Mouse (Mus musculus) lung, postnatal 0 days (tissue): ENCODE measurements at regions not wholly inside any gene's neighbourhood (a gene's known extent, or its start where the extent isn't known, plus 50 kb on each side); places are given as distances from the start of the nearest gene placed in this dataset.

ENCODE experiments used
- CTCF ChIP-seq: IDR thresholded peaks from 2 replicates; pipeline ENCODE4 v1.5.1; 2016; ENCODE audit warnings: antibody characterized with exemption, mild to moderate bottlenecking
- EP300 ChIP-seq: IDR thresholded peaks from 2 replicates; pipeline ENCODE4 v1.6.1; 2016; ENCODE audit warnings: antibody characterized with exemption, mild to moderate bottlenecking, control low read depth

DNA sequence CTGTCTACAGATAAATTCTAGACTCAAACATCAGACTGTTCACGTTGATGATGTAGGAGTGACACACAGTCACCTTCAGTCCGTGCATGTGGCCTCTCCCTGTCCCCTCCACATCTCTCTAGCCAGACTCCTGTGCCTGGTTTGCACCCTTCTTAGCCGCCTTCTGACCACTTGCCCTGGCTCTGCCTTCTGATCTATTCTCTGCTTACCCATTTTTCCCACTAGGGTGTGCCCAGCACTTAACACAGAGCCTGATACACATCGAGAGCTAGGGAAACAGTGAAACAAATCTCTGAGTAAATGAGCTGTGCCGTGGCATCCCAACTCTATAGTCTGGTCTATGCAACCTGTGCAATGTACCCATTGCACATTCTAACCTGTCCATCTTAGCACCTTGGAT, 73.3 kb upstream of the Zmiz1 start:
- TF ChIP-seq CTCF (peak; percentile 62), EP300 (no peak)
